Mouse (Mus musculus): ENCODE measurements around the gene 6430531B16Rik.

Gene 6430531B16Rik

DNA sequence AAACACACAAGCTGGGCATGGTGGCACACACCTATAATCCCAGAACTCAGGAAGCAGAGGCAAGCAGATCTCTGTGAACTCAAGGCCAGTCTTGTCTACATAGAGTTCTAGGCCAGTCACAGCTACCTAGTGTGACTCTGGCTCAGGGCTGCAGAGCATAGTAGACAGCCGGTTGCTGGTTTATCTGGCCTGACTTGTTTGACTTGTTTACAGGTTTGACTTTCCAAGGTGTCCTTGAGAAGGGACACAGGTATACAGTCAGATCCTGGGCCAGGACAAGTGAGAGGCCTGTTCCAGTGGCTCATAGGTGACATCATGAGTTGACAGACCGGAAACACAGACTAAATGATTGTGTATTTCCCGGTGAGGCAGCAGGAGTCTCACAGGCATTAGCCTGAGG, 41.4 kb downstream of the 6430531B16Rik start:
- DNase-seq = no peak

DNA sequence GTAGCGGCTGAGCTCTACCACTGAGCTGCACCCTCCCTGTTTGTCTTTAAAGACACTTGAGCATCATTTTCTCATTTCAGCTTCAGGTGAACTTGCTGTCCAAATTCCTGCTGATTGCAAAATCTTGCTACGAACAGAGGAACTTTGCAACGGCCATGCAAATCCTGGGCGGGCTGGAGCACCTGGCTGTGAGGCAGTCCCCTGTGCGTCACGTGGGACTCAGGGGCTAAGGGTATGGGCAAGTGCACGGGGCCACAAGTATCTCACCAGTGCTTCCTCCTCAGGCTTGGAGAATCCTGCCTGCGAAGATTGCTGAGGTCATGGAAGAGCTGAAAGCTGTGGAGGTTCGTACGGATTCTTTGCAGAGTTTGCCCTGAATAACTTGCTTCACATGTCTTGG, 41.9 kb downstream of the 6430531B16Rik start:
- no peak for DNase-seq

DNA sequence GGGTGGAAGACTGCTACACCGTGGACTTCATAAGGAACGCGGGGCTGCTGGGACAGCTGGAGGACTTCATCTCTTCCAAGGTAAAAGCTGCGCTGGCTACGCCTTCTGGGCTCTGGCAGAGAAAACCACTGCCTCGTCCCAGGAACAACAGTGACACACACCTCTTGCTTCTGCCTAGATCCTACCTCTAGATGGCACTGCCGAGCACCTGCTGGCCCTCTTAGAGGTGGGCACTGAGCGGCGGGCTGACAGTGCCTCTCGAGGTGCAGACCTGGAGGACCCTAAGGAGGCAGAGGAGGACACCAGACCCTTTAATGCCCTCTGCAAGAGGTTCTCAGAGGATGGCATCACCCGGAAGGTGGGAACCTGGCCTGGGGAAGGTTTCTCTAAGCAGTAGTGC, 47.8 kb downstream of the 6430531B16Rik start:
- peak in 1 of 2 experiments; percentile 66 for DNase-seq

All from cerebellum, postnatal 25 days (tissue).